Comparison of ENCODE assay signal across 23 mouse cellular contexts in genomic region chr5:64896602-64897001, GRCm38 (mm10). TPM values are rescaled to one million over a fixed set of nuclear protein-coding genes. Genes with fewer than 3 reads are reported as not detected.
A peak's percentile ranks its signal among the peaks of the same experiment; 100 is the strongest.
DNase-seq lines count a peak whose midpoint lies in the region; ATAC-seq lines count a peak whose summit lies in the region.
"Had no signal": no experiment of that assay in that cellular context is flagged by ENCODE, and none has a peak within 500 bp of the region (broad histone marks: within the 10 kb centered on the region; RNA-seq: fewer than 3 reads in every experiment).

No protein-coding gene starts in this region.

- H3K27me3 ChIP-seq in splenic B cell, adult 2 months (ENCODE audit: control insufficient read depth, insufficient read depth, low read length, poor library complexity, severe bottlenecking) = no peaks in the 10 kb centered on the region
- H3K27me3 ChIP-seq: embryonic facial prominence, embryonic 15.5 days; heart, embryonic 12.5 days; hindbrain, embryonic 15.5 days; Patski had no signal

- no peaks in the 10 kb centered on the region for H3K36me3 ChIP-seq in splenic B cell, adult 2 months (ENCODE audit: control insufficient read depth, insufficient read depth, low read length, poor library complexity, severe bottlenecking)
- H3K36me3 ChIP-seq: embryonic facial prominence, embryonic 15.5 days; forebrain, embryonic 10.5 days; heart, embryonic 12.5 days; hindbrain, embryonic 15.5 days had no signal

- peak; percentile 54 for ATAC-seq in common myeloid progenitor, adult 5-6 weeks (replicated peaks; ENCODE audit: low read depth, poor library complexity, severe bottlenecking)
- ATAC-seq in megakaryocyte progenitor cell, adult 5-6 weeks (replicated peaks; ENCODE audit: poor library complexity) = peak; percentile 64
- ATAC-seq: activated CD4-positive, CD25-positive, alpha-beta regulatory T cell, adult 4 months; CD4-positive, CD25-positive, alpha-beta regulatory T cell, adult 4 months; forebrain, embryonic 14.5 days; Patski had no signal

- DNase-seq in spleen, postnatal 36 days (ENCODE audit: low spot score in 2 of 2) = peak; percentile 71 to 77
- no peak for DNase-seq in spleen, postnatal 4 days (ENCODE audit: low spot score in 2 of 2)
- DNase-seq in splenic B cell, adult 2 months (ENCODE audit: low read depth, low spot score) = peak; percentile 77
- DNase-seq in ovary, postnatal 36 days (ENCODE audit: low spot score) = no peak
- DNase-seq in embryo, embryonic 10.5 days (ENCODE audit: low spot score) = no peak
- DNase-seq in gastrocnemius, adult 18-20 months (ENCODE audit: low spot score) = no peak
- DNase-seq: adrenal gland, postnatal 14 days; cerebellum, adult 18-20 months; cerebellum, adult 9-11 months; cerebellum, postnatal 36 days; embryo, embryonic 11 days; gastrocnemius, postnatal 10 days; heart, postnatal 36 days had no signal

RNA-seq across cellular contexts. Expression of gene Tlr1, which starts 36.8 kb away (rescaled TPM):
- 0.15 TPM in 1 of 2 replicates, not detected in the other for total RNA-seq in common myeloid progenitor, adult 5-6 weeks (2017)
- total RNA-seq in megakaryocyte progenitor cell, adult 5-6 weeks (2015) = 7.3 and 7.5 TPM in 2 replicates
- 2.6 and 3.8 TPM in 2 replicates for total RNA-seq in megakaryocyte progenitor cell, adult 5-6 weeks (2017)
- under 1 TPM in 1 of 2 experiments, not detected in 1; 0.28 TPM for total RNA-seq in gastrocnemius, adult 18-20 months (2021)

Comparison
In these comparisons a context has a peak if more than half of its experiments do, and no peak if none do; other contexts are left out.
1. DNase-seq: peak in spleen, postnatal 36 days (2 of 2) and splenic B cell, adult 2 months (single experiment); none in spleen, postnatal 4 days (0 of 2), ovary, postnatal 36 days (single experiment), embryo, embryonic 10.5 days (single experiment) and gastrocnemius, adult 18-20 months (single experiment).